Mouse (Mus musculus) spleen, postnatal 14 days (tissue): ENCODE measurements around the gene Sh3d19.

Source experiments
- DNase-seq, 2 experiments: peaks; one replicate each; pipeline ENCODE4 v3.0.0; 2021 to 2022; ENCODE audit warnings: low spot score in 2 of 2

Sh3d19 gene

DNA sequence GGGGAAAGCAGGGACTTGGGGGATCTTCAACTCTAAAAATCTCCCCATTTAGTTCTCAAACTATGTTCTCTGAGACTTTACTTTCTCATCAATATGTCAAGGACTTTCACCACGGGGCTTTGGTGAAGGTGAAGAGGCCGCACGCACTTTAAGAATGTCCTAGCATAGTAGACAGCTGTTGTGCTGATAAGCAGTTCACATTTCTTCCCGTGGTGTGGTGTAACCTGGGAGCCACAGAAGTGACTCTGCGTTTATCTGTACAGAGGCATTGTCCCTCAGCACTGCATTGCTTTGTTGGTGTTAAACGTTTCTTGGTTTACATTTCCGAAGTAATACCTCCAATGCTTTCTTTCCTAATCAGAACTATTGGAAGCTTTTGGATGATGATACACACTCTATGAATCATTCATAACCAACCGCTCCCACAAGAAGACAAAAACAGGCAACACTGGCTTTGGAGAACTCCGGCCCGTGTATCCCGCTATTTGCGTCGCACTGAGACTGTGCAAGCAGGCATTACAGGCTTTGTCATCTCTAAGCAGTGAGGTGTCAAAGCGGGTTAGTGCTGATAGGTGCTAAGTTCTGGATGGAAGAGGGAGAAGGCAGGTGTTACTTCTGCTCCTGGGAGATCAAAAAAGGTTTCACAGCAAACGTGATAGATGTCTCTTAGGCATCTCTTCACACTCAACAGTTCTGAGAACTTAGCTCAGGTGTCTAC, 57.9 kb downstream of the Sh3d19 start:
- DNase-seq, result no peak

DNA sequence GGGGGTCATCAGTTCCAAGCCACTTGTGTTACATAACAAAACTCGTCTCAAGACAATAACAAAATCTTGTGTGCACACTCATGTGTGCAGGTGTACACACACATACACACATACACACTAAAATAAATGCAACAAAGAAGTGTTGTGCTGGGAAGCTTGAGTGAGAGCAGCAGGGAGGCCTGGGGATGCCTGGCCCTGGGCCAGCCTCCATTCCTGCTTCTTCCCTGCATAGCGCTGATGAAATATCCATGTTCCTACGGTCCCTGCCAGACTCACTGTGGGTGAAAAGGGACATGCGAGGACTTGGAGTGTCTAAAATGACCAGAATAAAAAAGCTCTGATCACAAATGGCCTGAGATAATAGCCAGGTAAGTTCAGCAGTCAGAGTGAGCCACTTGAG, 59.7 kb downstream of the Sh3d19 start:
- DNase-seq, result no peak

DNA sequence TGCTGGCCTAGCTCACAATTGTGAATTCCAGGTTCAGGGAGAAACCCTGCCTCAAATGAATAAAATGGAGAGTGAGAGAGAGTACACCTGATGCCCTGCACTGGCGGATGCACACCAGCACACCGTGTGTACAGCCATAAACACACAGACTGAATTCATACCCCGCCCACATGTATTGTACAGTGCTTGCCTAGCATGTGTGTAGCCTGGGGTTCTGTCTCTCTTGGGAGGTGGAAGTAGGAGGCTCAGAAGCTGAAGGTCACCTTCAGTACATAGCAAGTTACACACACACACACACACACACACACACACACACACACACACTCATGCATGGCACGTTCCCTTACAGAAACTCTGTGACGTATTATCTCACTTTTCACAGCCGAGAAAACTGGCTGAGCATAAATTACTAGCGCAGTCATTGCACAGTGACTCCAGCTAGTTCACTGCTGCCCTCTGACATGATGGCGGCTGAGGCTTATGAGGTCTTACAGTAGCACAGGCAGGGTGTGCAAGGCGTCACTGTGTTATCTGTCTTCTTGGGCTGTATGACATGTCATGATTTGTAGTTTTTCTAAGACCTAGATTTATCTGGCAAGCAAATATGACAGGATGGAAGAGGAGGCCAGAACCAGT, 62.7 kb downstream of the Sh3d19 start:
- DNase-seq, result no peak

DNA sequence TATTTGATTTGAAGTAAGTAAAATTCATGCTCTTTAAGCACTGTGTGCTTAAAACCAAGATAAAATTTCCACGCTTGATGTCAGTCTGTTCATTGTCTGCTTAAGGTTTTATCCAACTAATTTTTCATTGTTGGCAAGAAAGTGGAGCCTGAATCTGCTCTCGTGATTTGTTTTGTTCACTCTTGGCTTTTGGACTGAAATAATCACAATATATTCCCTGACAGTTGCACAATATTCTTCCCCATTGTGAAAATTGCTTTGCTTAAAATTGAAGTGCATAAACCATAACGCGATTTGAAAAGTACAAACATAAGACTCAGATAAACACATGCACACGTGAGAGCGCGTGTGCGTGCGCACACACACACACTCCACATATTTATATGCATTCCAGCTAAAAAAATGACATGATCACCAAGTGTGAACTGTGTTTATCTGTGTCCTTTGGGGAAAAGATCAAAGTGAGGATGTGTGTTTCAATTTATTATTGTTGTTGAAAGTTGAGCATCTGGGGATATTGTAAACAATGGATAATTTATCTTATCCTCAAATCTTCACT, 67.1 kb downstream of the Sh3d19 start:
- no peak for DNase-seq

DNA sequence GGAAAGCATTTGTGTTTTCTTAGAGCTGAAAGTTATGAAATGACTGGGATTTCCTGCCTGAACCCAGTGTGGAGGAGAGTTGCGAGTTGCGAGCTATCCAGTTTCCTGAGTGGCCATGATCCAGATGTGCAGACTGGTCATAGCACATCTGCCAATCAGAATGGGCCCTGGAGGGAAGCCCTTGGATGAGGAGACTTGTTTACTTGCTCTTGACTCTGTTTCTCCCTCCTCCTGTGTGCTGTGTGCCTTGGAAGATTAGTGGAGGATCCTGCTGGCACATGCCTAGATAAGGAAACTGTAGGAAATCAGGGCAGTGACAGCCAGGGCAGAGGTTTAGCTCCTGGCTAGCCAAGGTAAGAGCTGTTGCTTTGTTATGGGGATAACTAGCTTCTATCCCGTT, 67.7 kb downstream of the Sh3d19 start:
- DNase-seq, result no peak

DNA sequence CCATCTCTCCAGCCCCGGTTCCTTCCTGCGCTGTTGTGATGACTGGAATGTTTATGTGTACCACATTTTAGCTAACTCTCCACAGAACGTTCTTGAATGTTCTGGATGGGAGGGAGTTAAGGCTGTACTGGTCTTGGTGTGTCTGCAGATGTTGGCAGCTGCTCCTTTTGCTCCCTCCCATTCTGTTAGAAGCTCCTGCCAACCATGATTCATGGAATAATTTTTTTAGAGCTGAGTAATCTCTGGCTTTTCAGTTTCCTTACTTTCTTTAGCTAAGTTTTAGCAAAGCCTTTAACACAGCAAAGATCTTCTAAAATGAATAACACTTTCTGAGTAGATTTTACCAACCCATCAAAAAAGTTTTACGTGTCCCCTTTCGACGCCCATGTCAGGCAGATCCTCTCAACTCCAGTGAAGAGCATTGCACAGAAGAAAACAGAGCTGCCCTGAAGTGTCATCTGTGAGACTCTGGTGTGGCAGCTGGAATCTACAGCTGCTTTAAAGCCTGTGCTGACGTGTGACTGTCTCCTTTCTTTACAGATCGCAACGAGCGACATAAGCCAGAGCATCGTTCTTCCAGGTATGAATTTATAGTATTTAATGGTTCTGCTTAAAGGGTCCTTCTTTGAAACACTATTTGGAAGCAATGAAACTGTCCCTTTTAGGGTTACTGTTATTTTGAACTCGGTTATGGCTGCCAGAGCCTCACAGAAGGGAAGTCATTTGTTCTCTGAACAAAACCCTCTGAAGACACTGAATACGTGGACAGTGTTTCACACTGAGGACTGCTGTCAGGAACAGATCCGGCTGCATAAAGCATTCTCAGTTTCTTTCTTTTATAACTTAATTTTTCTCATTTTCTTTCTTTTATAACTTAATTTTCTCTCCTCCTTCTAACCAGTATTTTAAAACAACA, 69.6 kb downstream of the Sh3d19 start:
- DNase-seq, result no peak

DNA sequence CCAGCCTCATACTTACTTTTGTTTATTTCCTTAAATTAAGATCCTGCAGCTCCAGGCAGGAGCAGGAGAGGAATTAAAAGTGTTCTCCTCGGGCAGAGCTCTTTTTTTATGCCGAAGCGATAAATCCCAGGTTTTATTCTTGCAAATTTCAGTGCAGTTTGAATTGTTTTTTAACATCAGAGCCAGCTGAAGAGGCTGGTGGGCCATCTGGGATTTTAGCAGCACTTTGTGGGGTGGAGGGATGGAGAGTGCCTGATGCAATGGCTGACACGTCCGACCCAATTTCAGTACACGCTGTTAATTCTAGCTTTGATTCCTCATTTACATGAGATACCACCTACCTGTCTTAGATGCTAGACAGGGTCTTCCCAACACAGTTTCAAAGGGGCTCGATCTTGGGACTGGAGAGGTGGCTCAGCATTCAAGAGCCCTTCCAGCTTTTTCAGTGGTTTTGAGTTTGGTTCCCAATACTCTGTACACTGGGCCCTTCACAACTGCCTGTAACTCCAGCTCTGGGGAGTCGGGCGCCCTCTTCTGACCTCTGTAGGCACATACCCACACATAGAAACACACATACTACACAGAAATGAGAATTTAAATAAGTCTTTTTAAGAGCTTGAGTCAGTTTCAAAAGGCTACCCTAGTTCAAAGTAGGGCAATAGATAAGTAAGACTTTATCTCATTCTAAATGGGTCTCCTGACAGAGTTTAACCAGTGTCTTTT, 76.9 kb downstream of the Sh3d19 start:
- no peak for DNase-seq

DNA sequence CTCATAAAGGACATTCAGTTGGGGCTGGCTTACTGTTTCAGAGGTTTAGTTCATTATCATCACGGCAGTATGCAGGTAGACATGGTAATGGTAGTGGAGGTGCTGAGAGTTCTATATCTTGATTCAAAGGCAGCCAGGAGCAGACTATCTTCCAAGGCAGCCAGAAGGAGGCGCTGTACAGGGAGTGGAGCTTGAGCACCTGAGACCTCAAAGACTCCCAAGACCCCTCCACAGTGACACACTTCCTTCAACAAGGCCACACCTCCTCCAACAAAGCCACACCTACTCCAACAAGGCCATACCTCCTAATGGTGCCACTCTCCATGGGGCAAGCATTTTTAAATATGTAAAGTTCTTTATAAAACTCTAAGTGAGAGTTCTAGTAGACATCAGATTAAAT, 78.1 kb downstream of the Sh3d19 start:
- no peak for DNase-seq

DNA sequence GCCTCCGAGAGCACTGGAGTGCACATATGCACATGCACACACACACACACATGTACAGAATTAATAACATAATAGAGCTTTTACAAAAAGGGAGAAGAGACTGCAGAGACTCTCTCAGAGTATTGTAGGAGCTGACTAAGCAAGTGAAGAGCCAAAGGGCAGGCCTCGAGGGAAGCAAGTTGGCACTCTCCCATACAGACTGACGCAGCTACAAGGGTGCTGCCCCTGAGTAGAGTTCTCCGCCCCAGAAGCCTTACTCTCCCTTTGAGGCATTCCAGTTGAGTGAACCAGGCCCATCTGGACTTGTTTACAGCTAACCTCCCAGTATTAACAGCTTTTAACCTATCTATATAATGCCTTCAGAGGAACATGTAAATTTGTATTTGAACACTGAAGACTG, 85.8 kb downstream of the Sh3d19 start:
- no peak for DNase-seq

DNA sequence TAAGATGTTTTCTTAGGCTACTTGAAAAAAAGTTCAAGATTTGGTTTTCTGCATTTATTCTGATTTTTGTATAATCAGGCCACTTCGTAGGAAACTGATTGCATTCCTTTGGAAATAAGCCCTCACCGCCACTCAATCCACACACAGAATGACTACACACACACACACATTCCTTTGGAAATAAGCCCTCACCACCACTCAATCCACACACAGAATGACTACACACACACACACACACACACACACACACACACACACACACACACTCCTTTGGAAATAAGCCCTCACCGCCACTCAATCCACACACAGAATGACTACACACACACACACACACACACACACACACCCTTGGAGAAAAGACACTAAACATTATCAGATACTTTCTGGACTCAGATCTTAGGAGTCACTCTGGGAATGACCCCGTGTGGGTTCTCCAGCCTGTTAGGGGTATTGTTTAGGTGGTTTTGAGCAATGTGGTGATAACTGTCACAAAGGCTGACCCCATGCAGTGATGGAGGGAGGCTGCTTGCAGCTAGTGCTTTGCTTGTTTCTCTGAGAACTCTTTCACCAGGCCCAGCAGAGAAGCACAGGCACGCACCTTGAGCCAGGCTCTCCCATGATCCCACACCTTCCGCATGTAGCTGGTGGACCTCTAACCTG, 86.7 kb downstream of the Sh3d19 start:
- no peak for DNase-seq

DNA sequence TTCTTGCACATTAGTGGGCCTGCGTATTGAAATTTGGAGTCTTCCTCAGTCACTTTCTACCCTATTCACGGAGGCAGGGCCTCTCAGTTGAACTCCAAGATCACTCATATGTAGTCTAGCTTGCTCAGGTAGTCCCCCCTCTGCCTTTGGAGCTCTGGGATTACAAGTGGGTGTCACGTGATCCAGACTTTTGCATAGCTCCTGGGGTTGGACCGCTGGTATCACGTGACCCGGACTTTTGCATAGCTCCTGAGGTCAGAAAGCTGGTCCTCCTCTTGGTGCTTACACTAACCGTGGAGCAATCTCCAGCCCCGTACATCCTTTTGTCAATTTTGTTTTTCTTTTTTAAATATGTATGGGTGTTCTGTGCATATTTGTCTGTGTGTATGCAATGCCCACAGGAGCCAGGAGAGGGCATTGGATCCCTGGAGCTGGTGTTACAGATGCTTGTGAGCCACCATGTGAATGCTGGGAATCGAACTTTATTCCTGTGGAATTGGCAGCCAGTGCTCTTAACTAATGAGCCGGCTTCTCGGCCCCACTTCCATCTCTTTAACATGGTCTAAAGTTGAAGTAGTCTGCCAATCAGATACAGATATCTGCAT, 98.8 kb downstream of the Sh3d19 start:
- no peak for DNase-seq

DNA sequence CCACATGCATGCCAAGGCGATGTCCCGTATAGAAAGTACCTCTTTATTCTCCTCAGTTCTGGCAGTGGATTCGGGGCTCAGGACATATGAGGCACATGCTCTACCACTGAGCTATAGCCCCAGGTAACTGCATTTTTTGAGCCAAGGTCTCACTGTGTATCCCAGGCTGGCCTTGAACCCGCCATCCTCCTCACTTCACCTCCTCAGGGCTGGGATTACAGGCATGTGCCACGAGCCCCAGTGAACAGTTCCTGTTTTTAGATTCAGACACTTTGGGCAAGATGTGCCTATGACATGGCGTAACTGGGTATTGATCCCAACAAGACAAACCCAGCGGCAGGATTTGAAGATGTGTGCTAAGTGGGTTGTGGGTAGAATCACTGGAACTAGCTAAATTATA, 99.9 kb downstream of the Sh3d19 start:
- no peak for DNase-seq

DNA sequence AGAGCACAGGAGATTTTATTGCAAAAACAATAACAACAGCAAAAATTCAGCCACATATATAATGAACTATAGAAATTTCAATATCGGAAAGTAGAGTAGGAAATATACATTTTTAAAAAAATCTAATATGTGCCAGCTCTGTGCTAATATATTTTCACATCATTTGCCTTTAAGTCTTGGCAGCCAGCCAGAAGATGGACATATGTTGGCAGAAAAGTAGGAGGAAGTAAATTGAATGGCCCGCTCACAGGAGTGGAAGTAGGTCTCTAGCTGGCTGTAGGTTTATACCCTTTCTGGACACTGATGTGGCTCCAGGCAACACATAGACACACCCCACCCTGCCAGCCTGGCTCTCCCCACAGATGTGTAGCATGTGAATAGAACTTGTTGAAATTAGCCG, 101.2 kb downstream of the Sh3d19 start:
- no peak for DNase-seq

DNA sequence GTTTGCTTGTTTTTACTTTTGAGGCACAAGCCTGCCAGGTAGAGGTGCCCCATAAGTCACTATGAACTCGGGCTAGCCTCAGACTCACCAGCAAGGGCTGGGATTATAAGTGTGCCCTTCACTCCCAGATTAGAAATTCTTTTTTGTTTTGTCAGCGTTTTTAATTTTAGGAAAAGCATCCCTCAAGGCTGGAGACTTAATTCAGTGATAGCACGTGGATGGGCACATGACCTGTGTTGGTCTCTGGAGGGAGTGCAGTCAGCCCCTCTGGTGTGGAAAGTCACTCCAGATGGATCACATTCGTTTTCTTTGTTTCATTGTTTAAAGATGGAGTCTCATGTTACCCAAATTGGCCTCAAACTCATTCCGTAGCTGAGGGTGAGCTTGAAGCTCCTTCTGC, 102.0 kb downstream of the Sh3d19 start:
- DNase-seq, result no peak

DNA sequence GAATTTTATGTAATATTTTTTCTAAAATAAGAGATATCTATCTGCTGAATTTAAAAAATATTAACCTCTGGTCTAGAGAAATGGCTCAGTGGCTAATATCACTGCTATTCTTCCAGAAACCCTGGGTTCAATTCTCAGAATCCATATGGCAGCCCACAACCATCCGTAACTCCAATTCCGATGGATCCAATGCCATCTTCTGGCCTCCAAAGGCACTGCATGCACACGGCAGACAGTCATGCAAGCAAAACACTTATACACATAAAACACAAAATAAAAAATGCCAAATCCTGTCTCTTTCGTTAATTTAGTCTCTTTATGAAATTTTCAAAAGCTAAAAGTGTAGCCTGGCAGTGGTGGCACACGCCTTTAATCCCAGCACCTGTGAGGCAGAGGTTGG, 104.7 kb downstream of the Sh3d19 start:
- no peak for DNase-seq

DNA sequence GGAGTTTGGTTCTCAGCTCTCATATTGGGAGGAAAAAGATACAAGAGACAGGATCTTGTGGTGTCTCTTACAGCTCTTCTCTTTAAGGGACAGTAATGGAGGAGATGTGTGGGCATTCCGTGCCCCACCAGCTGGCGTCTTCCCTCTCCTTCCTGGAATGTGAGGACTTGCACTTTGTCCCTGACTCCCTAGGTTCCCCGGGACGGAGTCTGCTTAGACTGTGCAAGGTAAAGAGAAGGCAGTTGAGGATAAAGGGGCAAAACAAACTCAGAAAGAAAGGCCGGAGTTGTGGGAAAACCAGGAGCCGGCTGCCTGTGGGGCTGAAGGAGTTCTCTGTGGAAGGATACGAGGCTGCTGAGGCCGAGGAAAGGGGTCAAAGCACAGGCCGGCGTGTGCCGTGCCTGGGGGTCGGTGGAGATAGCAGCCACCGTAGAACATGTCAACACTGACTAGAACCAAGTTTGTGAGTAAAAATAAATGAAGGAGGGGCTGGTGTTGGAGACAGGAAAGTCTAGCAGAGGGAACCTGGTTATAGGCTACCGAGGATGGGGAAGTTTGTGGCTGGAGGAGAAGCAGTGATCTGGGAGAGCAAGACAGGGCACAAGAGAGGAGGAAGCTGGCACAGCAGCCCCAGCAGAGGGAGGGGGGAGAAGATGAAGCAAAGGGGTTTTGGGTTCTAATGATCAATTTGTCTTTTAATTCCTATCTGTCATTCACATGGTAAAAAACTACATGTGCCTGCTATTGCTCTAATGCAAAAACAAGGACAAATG, 105.8 kb downstream of the Sh3d19 start:
- DNase-seq, result no peak

DNA sequence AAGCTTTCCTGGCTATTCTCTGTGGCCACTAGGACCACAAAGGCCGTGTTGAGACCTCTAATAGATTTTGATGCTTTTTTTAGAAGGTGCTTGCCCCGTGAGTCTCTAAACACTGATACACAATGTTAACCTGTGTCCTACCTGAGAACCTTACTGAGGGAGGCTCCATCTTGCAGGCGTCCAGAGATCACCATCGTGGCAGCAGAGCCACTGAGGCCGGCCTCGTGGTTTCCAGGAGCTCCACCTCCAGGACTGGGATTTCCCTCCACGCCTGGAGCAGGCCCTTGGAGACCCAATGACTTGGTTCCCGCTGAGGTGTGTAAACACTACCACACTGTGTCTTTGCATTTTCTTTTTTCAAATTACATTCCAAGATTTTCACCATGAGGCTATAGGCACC, 112.1 kb downstream of the Sh3d19 start:
- DNase-seq, result no peak

DNA sequence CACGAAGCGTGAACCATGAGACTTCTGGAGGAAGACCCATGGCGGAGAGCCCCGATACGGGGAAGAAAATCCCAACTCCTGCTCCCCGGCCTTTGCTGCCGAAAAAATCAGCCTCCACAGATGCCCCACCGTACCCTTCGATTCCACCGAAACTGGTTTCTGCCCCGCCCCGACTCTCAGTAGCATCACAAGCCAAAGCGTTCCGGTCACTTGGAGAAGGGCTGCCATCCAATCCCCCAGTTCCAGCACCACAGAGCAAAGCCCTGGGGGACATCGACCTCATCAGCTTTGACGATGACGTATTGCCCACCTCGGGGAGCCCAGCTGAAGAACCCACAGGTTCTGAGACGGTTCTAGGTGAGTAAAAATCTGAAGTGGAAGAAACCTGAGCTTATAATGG, 114.1 kb downstream of the Sh3d19 start:
- no peak for DNase-seq

DNA sequence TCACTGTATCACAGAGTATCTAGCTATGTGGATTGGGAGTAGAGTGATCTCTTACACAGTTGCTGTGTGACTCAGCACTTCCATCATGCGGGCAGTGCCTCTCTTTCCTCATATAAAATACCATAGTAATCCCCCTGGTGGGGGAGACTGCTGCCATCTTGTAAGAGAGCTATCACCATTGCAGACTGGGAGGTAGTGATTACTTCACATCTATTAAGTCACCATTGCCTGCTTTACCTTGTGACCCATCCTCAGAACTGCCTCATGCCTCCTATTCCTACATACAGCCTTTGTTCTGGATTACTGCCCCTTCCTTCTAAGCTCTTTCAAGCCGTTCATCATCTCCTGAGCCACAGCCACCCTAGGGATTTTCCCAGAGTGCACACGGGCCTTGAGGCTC, 117.0 kb downstream of the Sh3d19 start:
- no peak for DNase-seq

DNA sequence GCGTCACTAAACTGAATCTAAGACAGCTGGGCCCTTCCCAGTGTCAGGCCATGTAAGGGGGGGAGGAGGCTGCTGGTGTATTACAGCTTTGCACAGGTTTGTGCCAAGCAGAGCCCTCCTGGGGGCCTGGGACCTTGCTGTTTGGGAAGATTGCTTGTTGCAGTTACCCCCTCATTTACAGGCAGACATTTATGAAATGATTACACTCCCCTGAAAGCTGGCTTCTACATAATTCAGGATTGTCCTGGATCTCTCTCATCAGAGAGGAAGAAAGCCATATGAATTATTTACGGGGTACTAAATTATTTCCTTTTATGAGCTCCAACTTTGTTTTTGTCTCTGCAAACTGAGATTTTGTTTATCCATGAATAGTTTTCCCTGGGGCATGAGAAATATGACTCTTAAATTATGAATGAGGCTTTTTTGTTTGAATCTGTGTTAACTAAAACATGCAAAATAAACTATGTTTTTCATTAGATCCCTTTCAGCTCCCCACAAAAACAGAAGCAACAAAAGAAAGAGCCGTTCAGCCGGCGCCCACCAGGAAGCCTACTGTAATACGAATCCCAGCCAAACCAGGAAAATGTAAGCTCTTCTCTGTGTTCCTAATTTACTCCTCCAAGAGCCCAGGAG, 122.4 kb downstream of the Sh3d19 start:
- DNase-seq, result no peak
